ENCODE assay signal across 8 mouse cellular contexts in genomic region chr9:66144248-66144647, GRCm38 (mm10). TPM values are rescaled to one million over a fixed set of nuclear protein-coding genes. Genes with fewer than 3 reads are reported as not detected.
DNase-seq lines count a peak whose midpoint lies in the region; ATAC-seq and TF ChIP-seq lines count a peak whose summit lies in the region.

No protein-coding gene starts in this region.

- H3K9ac ChIP-seq in lung, embryonic 16.5 days (ENCODE audit: low read length) = no peak overlapping the region

- no peaks in the 10 kb centered on the region for H3K27me3 ChIP-seq in C2C12 (ENCODE audit: control insufficient read depth, insufficient read depth, insufficient read length)
- no peaks in the 10 kb centered on the region for H3K27me3 ChIP-seq in lung, embryonic 16.5 days (ENCODE audit: control insufficient read depth, insufficient read depth, low read depth, low read length)

- no peak overlapping the region for H3K4me2 ChIP-seq in lung, embryonic 16.5 days (ENCODE audit: low read depth, low read length)

- peak; percentile 51 for TF ChIP-seq CTCF in C2C12 (IDR thresholded peaks at IDR 0.05; ENCODE audit: control insufficient read depth, insufficient read depth, insufficient read length)

- ATAC-seq in lung, embryonic 16.5 days (ENCODE audit: low read depth) = peak; percentile 45; the same call in 1 of the 2 replicates

- H3K79me3 ChIP-seq in C2C12 (ENCODE audit: low read depth) = no peaks in the 10 kb centered on the region

- no peaks in the 10 kb centered on the region for H3K4me1 ChIP-seq in lung, embryonic 16.5 days (replicated peaks; ENCODE audit: control insufficient read depth, insufficient read depth, low read length)

- H3K9me3 ChIP-seq in lung, embryonic 16.5 days (ENCODE audit: control insufficient read depth, low read length) = no peaks in the 10 kb centered on the region

- H3K27ac ChIP-seq in lung, embryonic 16.5 days (ENCODE audit: low read length) = no peak overlapping the region

- H3ac ChIP-seq in C2C12 (ENCODE audit: control insufficient read depth, insufficient read length, low read depth) = no peak overlapping the region

- H3K4me3 ChIP-seq in C2C12 (ENCODE audit: insufficient read depth, poor library complexity, severe bottlenecking) = no peak overlapping the region
- no peak overlapping the region for H3K4me3 ChIP-seq in lung, embryonic 16.5 days (ENCODE audit: low read length)

- no peaks in the 10 kb centered on the region for H3K79me2 ChIP-seq in C2C12 (ENCODE audit: control insufficient read depth, insufficient read depth)

- H3K36me3 ChIP-seq in C2C12 (ENCODE audit: control insufficient read depth, insufficient read depth) = peaks cover 11% of the 10 kb centered on the region
- H3K36me3 ChIP-seq in lung, embryonic 16.5 days (ENCODE audit: control insufficient read depth, insufficient read depth, low read length) = peaks cover 9% of the 10 kb centered on the region

- 9% methylated on average over 6 of the region's 6 CpGs for WGBS in large intestine, adult 2 months
- 7% methylated on average over 6 of the region's 6 CpGs for WGBS in lung, embryonic 16.5 days

- peak; percentile 39 for DNase-seq in MEL-GATA-1-ER (ENCODE audit: extremely low read depth, low read depth)
- DNase-seq in cerebellum, adult 9-11 months = peak; percentile 71
- peak; percentile 68 to 85 for DNase-seq in frontal cortex, postnatal 36 days (ENCODE audit: low spot score in 2 of 2)
- DNase-seq in large intestine, adult 2 months (ENCODE audit: low read depth, low spot score) = peak; percentile 73
- DNase-seq in right cerebral cortex, adult 2 months (ENCODE audit: low spot score in 2 of 2) = peak; percentile 79 to 85
- peak; percentile 78 for DNase-seq in yolk sac, embryonic 10.5 days (ENCODE audit: low spot score)

TF ChIP-seq in C2C12, 6 proteins besides CTCF, POLR2A, EP300 and RAD21:
- TF ChIP-seq MYOD1 (IDR thresholded peaks at IDR 0.05; ENCODE audit: control insufficient read depth, insufficient read length, low read depth) (no peak), MYOG (IDR thresholded peaks at IDR 0.05; ENCODE audit: control insufficient read depth, extremely low read depth, insufficient read length) (no peak), MAX (IDR thresholded peaks at IDR 0.05) (no peak), USF1 (IDR thresholded peaks at IDR 0.05; ENCODE audit: low read depth) (no peak), CEBPB (IDR thresholded peaks at IDR 0.05; ENCODE audit: low read depth) (no peak), FOSL1 (IDR thresholded peaks at IDR 0.05; ENCODE audit: insufficient read depth, low read length, poor library complexity, severe bottlenecking) (no peak)

RNA-seq across cellular contexts. Expression of gene Dapk2, which starts 13.8 kb away (rescaled TPM):
- polyA plus RNA-seq in C2C12 (2012; fragmentation: generic; extraction: Trizol) = 22.8 TPM
- polyA plus RNA-seq in large intestine, adult 2 months (2012; rRNA removed) = 18.1 and 20.4 TPM in 2 replicates
- 22.8 and 27.3 TPM in 2 replicates for polyA plus RNA-seq in lung, embryonic 16.5 days (2015; fragmentation: Nextera tagmentation; extraction: Ambion mirVana)

RNA-seq across cellular contexts. Expression of gene Ciao2a, which starts 17.8 kb away (rescaled TPM):
- 39.7 TPM for polyA plus RNA-seq in C2C12 (2012; fragmentation: generic; extraction: Trizol)
- 26.0 and 27.1 TPM in 2 replicates for polyA plus RNA-seq in large intestine, adult 2 months (2012; rRNA removed)
- polyA plus RNA-seq in lung, embryonic 16.5 days (2015; fragmentation: Nextera tagmentation; extraction: Ambion mirVana) = 139 and 141 TPM in 2 replicates

RNA-seq across cellular contexts. Expression of gene Snx1, which starts 17.9 kb away (rescaled TPM):
- 69.9 TPM for polyA plus RNA-seq in C2C12 (2012; fragmentation: generic; extraction: Trizol)
- 69.7 and 74.5 TPM in 2 replicates for polyA plus RNA-seq in large intestine, adult 2 months (2012; rRNA removed)
- polyA plus RNA-seq in lung, embryonic 16.5 days (2015; fragmentation: Nextera tagmentation; extraction: Ambion mirVana) = 123 TPM in 2 replicates
